Mouse (Mus musculus): ENCODE measurements around the gene Aph1c. TPM values are rescaled to one million over a fixed set of nuclear protein-coding genes. Genes with fewer than 3 reads are reported as not detected.

Gene Aph1c
- polyA plus RNA-seq (2012; fragmentation: generic; extraction: Trizol): 2.7 TPM

GRCm38 (mm10) chr9:66834318-66835096, at the start of gene Aph1c:
TSS of gene Aph1c (minus strand) at chr9:66834726.
- Histone ChIP-seq H3K36me3 (ENCODE audit: control insufficient read depth, insufficient read depth) (no peaks in the 10 kb centered on the region), H3K27me3 (ENCODE audit: control insufficient read depth, insufficient read depth, insufficient read length) (no peaks in the 10 kb centered on the region), H3ac (ENCODE audit: control insufficient read depth, insufficient read length) (peak within 1 kb of the TSS; percentile 17), H3K4me3 (peak within 1 kb of the TSS; percentile 47), H3K4me2 (ENCODE audit: low read depth) (peak within 1 kb of the TSS; percentile 86), H3K79me2 (ENCODE audit: control insufficient read depth, insufficient read depth) (no peaks in the 10 kb centered on the region)
- TF ChIP-seq POLR2AphosphoS2 (IDR thresholded peaks at IDR 0.05; ENCODE audit: insufficient read length, low read depth) (no peak), SRF (IDR thresholded peaks at IDR 0.05; ENCODE audit: control insufficient read depth, insufficient read length, low read depth) (no peak), TCF12 (IDR thresholded peaks at IDR 0.05; ENCODE audit: insufficient read depth, poor library complexity, severe bottlenecking) (no peak), REST (IDR thresholded peaks at IDR 0.05; ENCODE audit: insufficient read depth, insufficient read length) (no peak), E2F4 (IDR thresholded peaks at IDR 0.05; ENCODE audit: insufficient read depth) (peak; percentile 51), MAX (IDR thresholded peaks at IDR 0.05; ENCODE audit: low read depth) (no peak), TCF3 (IDR thresholded peaks at IDR 0.05; ENCODE audit: insufficient read length, low read depth) (no peak), POLR2A (IDR thresholded peaks at IDR 0.05; ENCODE audit: insufficient read length, low read depth) (peak; percentile 54), USF1 (IDR thresholded peaks at IDR 0.05; ENCODE audit: low read depth) (no peak), MYOD1 (IDR thresholded peaks at IDR 0.05; ENCODE audit: control insufficient read depth in 1 of 3, insufficient read length in 2 of 3, low read depth in 2 of 3) (peak in 1 of 3 experiments; percentile 6), MYOG (IDR thresholded peaks at IDR 0.05; ENCODE audit: control insufficient read depth in 1 of 3, insufficient read depth in 1 of 3, insufficient read length in 2 of 3, low read depth in 2 of 3) (no peak), CEBPB (IDR thresholded peaks at IDR 0.05; ENCODE audit: insufficient read depth, poor library complexity, severe bottlenecking) (no peak)

GRCm38 (mm10) chr9:66883500-66883899, 49.0 kb upstream of the Aph1c start:
- Histone ChIP-seq H3ac (ENCODE audit: control insufficient read depth, insufficient read length) (no peak overlapping the region), H3K4me2 (ENCODE audit: low read depth) (no peak overlapping the region), H3K79me2 (ENCODE audit: control insufficient read depth, insufficient read depth) (peaks cover 5% of the 10 kb centered on the region), H3K36me3 (ENCODE audit: control insufficient read depth, insufficient read depth) (no peaks in the 10 kb centered on the region), H3K27me3 (ENCODE audit: control insufficient read depth, insufficient read depth, insufficient read length) (no peaks in the 10 kb centered on the region), H3K4me3 (no peak overlapping the region)
- no peak for TF ChIP-seq USF1 (IDR thresholded peaks at IDR 0.05; ENCODE audit: low read depth)
- no peak for TF ChIP-seq MYOD1 (IDR thresholded peaks at IDR 0.05; ENCODE audit: control insufficient read depth in 1 of 3, insufficient read length in 2 of 3, low read depth in 2 of 3)
- no peak for TF ChIP-seq TCF12 (IDR thresholded peaks at IDR 0.05; ENCODE audit: insufficient read depth, poor library complexity, severe bottlenecking)
- no peak for TF ChIP-seq POLR2AphosphoS2 (IDR thresholded peaks at IDR 0.05; ENCODE audit: insufficient read length, low read depth)

- Histone ChIP-seq H3K27me3 (ENCODE audit: control insufficient read depth, insufficient read depth, insufficient read length) (no peaks in the 10 kb centered on the region), H3K4me3 (no peak overlapping the region)
- TF ChIP-seq MYOD1 (IDR thresholded peaks at IDR 0.05; ENCODE audit: control insufficient read depth in 1 of 3, insufficient read length in 2 of 3, low read depth in 2 of 3): no peak
- no peak for TF ChIP-seq CEBPB (IDR thresholded peaks at IDR 0.05; ENCODE audit: insufficient read depth, poor library complexity, severe bottlenecking)
- no peak for TF ChIP-seq REST (IDR thresholded peaks at IDR 0.05; ENCODE audit: insufficient read depth, insufficient read length)
- TF ChIP-seq MAX (IDR thresholded peaks at IDR 0.05; ENCODE audit: low read depth): no peak
- TF ChIP-seq MYOG (IDR thresholded peaks at IDR 0.05; ENCODE audit: control insufficient read depth in 1 of 3, insufficient read depth in 1 of 3, insufficient read length in 2 of 3, low read depth in 2 of 3): no peak
- no peak for TF ChIP-seq POLR2A (IDR thresholded peaks at IDR 0.05; ENCODE audit: insufficient read length, low read depth)
- TF ChIP-seq POLR2AphosphoS2 (IDR thresholded peaks at IDR 0.05; ENCODE audit: insufficient read length, low read depth): no peak
- no peak for TF ChIP-seq TCF12 (IDR thresholded peaks at IDR 0.05; ENCODE audit: insufficient read depth, poor library complexity, severe bottlenecking)
- no peak for TF ChIP-seq SRF (IDR thresholded peaks at IDR 0.05; ENCODE audit: control insufficient read depth, insufficient read length, low read depth)
- TF ChIP-seq E2F4 (IDR thresholded peaks at IDR 0.05; ENCODE audit: insufficient read depth): no peak
- no peak for TF ChIP-seq USF1 (IDR thresholded peaks at IDR 0.05; ENCODE audit: low read depth)
- no peak for TF ChIP-seq TCF3 (IDR thresholded peaks at IDR 0.05; ENCODE audit: insufficient read length, low read depth)
Measured at GRCm38 (mm10) chr9:66882406-66882821, 47.9 kb upstream of the Aph1c start.

GRCm38 (mm10) chr9:66881858-66882257, 47.3 kb upstream of the Aph1c start:
- Histone ChIP-seq H3K79me2 (ENCODE audit: control insufficient read depth, insufficient read depth) (peaks cover 5% of the 10 kb centered on the region), H3K4me2 (ENCODE audit: low read depth) (no peak overlapping the region), H3K4me3 (no peak overlapping the region), H3K27me3 (ENCODE audit: control insufficient read depth, insufficient read depth, insufficient read length) (no peaks in the 10 kb centered on the region), H3ac (ENCODE audit: control insufficient read depth, insufficient read length) (no peak overlapping the region), H3K36me3 (ENCODE audit: control insufficient read depth, insufficient read depth) (no peaks in the 10 kb centered on the region)
- TF ChIP-seq SRF (IDR thresholded peaks at IDR 0.05; ENCODE audit: control insufficient read depth, insufficient read length, low read depth) (no peak), POLR2AphosphoS2 (IDR thresholded peaks at IDR 0.05; ENCODE audit: insufficient read length, low read depth) (no peak), TCF3 (IDR thresholded peaks at IDR 0.05; ENCODE audit: insufficient read length, low read depth) (no peak), MYOG (IDR thresholded peaks at IDR 0.05; ENCODE audit: control insufficient read depth in 1 of 3, insufficient read depth in 1 of 3, insufficient read length in 2 of 3, low read depth in 2 of 3) (no peak), MAX (IDR thresholded peaks at IDR 0.05; ENCODE audit: low read depth) (no peak), MYOD1 (IDR thresholded peaks at IDR 0.05; ENCODE audit: control insufficient read depth in 1 of 3, insufficient read length in 2 of 3, low read depth in 2 of 3) (no peak), CEBPB (IDR thresholded peaks at IDR 0.05; ENCODE audit: insufficient read depth, poor library complexity, severe bottlenecking) (no peak)

More at GRCm38 (mm10) chr9:66882406-66882821, 47.9 kb upstream of the Aph1c start:
- Histone ChIP-seq H3K4me2 (ENCODE audit: low read depth) (no peak overlapping the region), H3K36me3 (ENCODE audit: control insufficient read depth, insufficient read depth) (no peaks in the 10 kb centered on the region), H3ac (ENCODE audit: control insufficient read depth, insufficient read length) (no peak overlapping the region), H3K79me2 (ENCODE audit: control insufficient read depth, insufficient read depth) (peaks cover 5% of the 10 kb centered on the region)
